8 mouse cellular contexts compared by ENCODE assay signal in genomic region chr3:99253092-99253488, GRCm38 (mm10). TPM values are rescaled to one million over a fixed set of nuclear protein-coding genes. Genes with fewer than 3 reads are reported as not detected.
DNase-seq lines count a peak whose midpoint lies in the region; ATAC-seq and TF ChIP-seq lines count a peak whose summit lies in the region.

No protein-coding gene starts in this region.

- H3K4me3 ChIP-seq in heart, embryonic 10.5 days, result peak overlapping the region; percentile 65
- H3K4me3 ChIP-seq in liver, postnatal 0 days (ENCODE audit: low read depth, low read length), result peak overlapping the region; percentile 49; the same call in 1 of the 2 replicates

- no peak for DNase-seq in heart, embryonic 10.5 days (ENCODE audit: low spot score)
- no peak for DNase-seq in heart, postnatal 25 days (ENCODE audit: low spot score)
- DNase-seq in NIH3T3 (ENCODE audit: low read depth), result peak; percentile 96
- DNase-seq in gastrocnemius, postnatal 10 days, result peak; percentile 68
- DNase-seq in liver, postnatal 0 days, result no peak
- no peak for DNase-seq in adrenal gland, postnatal 10 days
- DNase-seq in left cerebral cortex, postnatal 14 days (ENCODE audit: low spot score in 2 of 2), result no peak
- DNase-seq in urinary bladder, adult 2 months (ENCODE audit: low spot score), result no peak

- H3K9me3 ChIP-seq in heart, embryonic 10.5 days, result no peaks in the 10 kb centered on the region
- no peaks in the 10 kb centered on the region for H3K9me3 ChIP-seq in liver, postnatal 0 days (ENCODE audit: low read length)

- H3K4me2 ChIP-seq in liver, postnatal 0 days (ENCODE audit: low read depth, low read length), result peak overlapping the region; percentile 69

- TF ChIP-seq EP300 in liver, postnatal 0 days (IDR thresholded peaks at IDR 0.05; ENCODE audit: low read depth), result no peak

- H3K4me1 ChIP-seq in heart, embryonic 10.5 days, result peaks cover 21% of the 10 kb centered on the region
- peaks cover 15% of the 10 kb centered on the region for H3K4me1 ChIP-seq in liver, postnatal 0 days (ENCODE audit: insufficient read depth)

- ATAC-seq in liver, postnatal 0 days, result no peak

- peaks cover 98% of the 10 kb centered on the region for H3K27me3 ChIP-seq in heart, embryonic 10.5 days (ENCODE audit: insufficient read depth, poor library complexity, severe bottlenecking)
- H3K27me3 ChIP-seq in liver, postnatal 0 days (ENCODE audit: insufficient read depth, low read length), result peaks cover 100% of the 10 kb centered on the region

- no peak overlapping the region for H3K9ac ChIP-seq in liver, postnatal 0 days (replicated peaks)

- WGBS in heart, embryonic 10.5 days, result 2% methylated on average over 12 of the region's 12 CpGs
- 2% methylated on average over 11 of the region's 12 CpGs for WGBS in liver, postnatal 0 days (ENCODE audit: insufficient replicate concordance)

- intact Hi-C loops in heart, postnatal 25 days (cut with DNase I), result loop anchor here (5.0 kb wide), 2 partner anchors 111 to 569 kb away; partner anchors contain the start of gene Wars2
- intact Hi-C loops in left cerebral cortex, postnatal 14 days (cut with DNase I), result no loop called here

- no peaks in the 10 kb centered on the region for H3K36me3 ChIP-seq in heart, embryonic 10.5 days
- H3K36me3 ChIP-seq in liver, postnatal 0 days (replicated peaks; ENCODE audit: insufficient read depth, low read length), result no peaks in the 10 kb centered on the region

- TF ChIP-seq CTCF in liver, postnatal 0 days (IDR thresholded peaks at IDR 0.05; ENCODE audit: low read depth), result no peak

- H3K27ac ChIP-seq in heart, embryonic 10.5 days, result no peak overlapping the region
- H3K27ac ChIP-seq in liver, postnatal 0 days (ENCODE audit: low read depth), result no peak overlapping the region

RNA-seq across cellular contexts. Expression of gene Tbx15, which starts 12.9 kb away (rescaled TPM):
- polyA plus RNA-seq in heart, embryonic 10.5 days (2016; fragmentation: Nextera tagmentation; extraction: Ambion mirVana), result 0.12 and 0.67 TPM in 2 replicates
- under 1 TPM; 0.11 to 0.47 TPM for total RNA-seq in heart, postnatal 25 days (2021)
- total RNA-seq in gastrocnemius, postnatal 10 days (2021), result 100 to 1,000 TPM; 102 to 118 TPM
- 0.13 and 0.19 TPM in 2 replicates for polyA plus RNA-seq in liver, postnatal 0 days (2015; fragmentation: Nextera tagmentation; extraction: Ambion mirVana)
- 10 to 100 TPM in 1 of 2 experiments, 1 to 10 TPM in 1; 1.8 to 10.8 TPM for total RNA-seq in adrenal gland, postnatal 10 days (2021)
- total RNA-seq in left cerebral cortex, postnatal 14 days (2021), result 1 to 10 TPM; 1.4 to 1.5 TPM
- 0.25 and 0.29 TPM in 2 replicates for polyA plus RNA-seq in urinary bladder, adult 2 months (2012; rRNA removed)

Comparison
In these comparisons a context has a peak if more than half of its experiments do, and no peak if none do; other contexts are left out.
1. DNase-seq: peak in NIH3T3 (single experiment) and gastrocnemius, postnatal 10 days (single experiment); none in heart, embryonic 10.5 days (single experiment), heart, postnatal 25 days (single experiment), liver, postnatal 0 days (single experiment), adrenal gland, postnatal 10 days (single experiment), left cerebral cortex, postnatal 14 days (0 of 2) and urinary bladder, adult 2 months (single experiment).
2. RNA of gene Tbx15, which starts 12.9 kb away (total RNA-seq): 102 to 118 TPM in gastrocnemius, postnatal 10 days; 1.8 to 10.8 TPM in adrenal gland, postnatal 10 days, 1.4 to 1.5 TPM in left cerebral cortex, postnatal 14 days and 0.11 to 0.47 TPM in heart, postnatal 25 days; every median in the first group is over 4 times any median in the second.